Mouse (Mus musculus) myocyte (in vitro differentiated cells): ENCODE results near the gene Lama2. TPM values are rescaled to one million over a fixed set of nuclear protein-coding genes. Genes with fewer than 3 reads are reported as not detected.

ENCODE experiments used
- H3K27me3 ChIP-seq: one replicate; pipeline ENCODE4 v1.6.1; 2011; ENCODE audit not compliant: control insufficient read depth, insufficient read depth, insufficient read length
- H3K36me3 ChIP-seq: one replicate; pipeline ENCODE4 v1.6.1; 2011; ENCODE audit not compliant: control insufficient read depth, insufficient read depth
- H3K4me2 ChIP-seq: one replicate; pipeline ENCODE4 v1.6.1; 2011; ENCODE audit warnings: low read depth, control low read depth
- H3K4me3 ChIP-seq: one replicate; pipeline ENCODE4 v1.5.1; 2011; ENCODE audit warnings: mild to moderate bottlenecking, control low read depth, moderate library complexity
- H3K79me2 ChIP-seq: one replicate; pipeline ENCODE4 v1.6.1; 2011; ENCODE audit not compliant: control insufficient read depth, insufficient read depth
- H3ac ChIP-seq: one replicate; pipeline ENCODE4 v1.6.1; 2011; ENCODE audit not compliant: control insufficient read depth, insufficient read length
- CEBPB ChIP-seq: IDR thresholded peaks from 2 replicates; pipeline ENCODE4 v1.6.1; 2011; ENCODE audit warnings: mild to moderate bottlenecking, moderate library complexity; ENCODE audit not compliant: poor library complexity, insufficient read depth, severe bottlenecking
- E2F4 ChIP-seq: IDR thresholded peaks from one replicate; pipeline ENCODE4 v1.6.1; 2011; ENCODE audit warnings: mild to moderate bottlenecking, control low read depth, moderate library complexity; ENCODE audit not compliant: insufficient read depth
- MAX ChIP-seq: IDR thresholded peaks from one replicate; pipeline ENCODE4 v1.6.1; 2011; ENCODE audit warnings: low read depth, mild to moderate bottlenecking, control low read depth
- MYOD1 ChIP-seq, 3 experiments: IDR thresholded peaks; one replicate each; pipeline ENCODE4 v1.6.1; 2011; ENCODE audit warnings: control low read depth in 2 of 3, low read depth in 2 of 3, mild to moderate bottlenecking in 2 of 3, moderate library complexity in 1 of 3; ENCODE audit not compliant: insufficient read length in 2 of 3, control insufficient read depth in 1 of 3
- MYOG ChIP-seq, 3 experiments: IDR thresholded peaks; one replicate each; pipeline ENCODE4 v1.6.1; 2011; ENCODE audit warnings: control low read depth in 2 of 3, low read depth in 2 of 3, mild to moderate bottlenecking in 2 of 3; ENCODE audit not compliant: insufficient read length in 2 of 3, control insufficient read depth in 1 of 3, insufficient read depth in 1 of 3
- POLR2A ChIP-seq: IDR thresholded peaks from one replicate; pipeline ENCODE4 v1.6.1; 2011; ENCODE audit warnings: low read depth, mild to moderate bottlenecking, control low read depth, moderate library complexity; ENCODE audit not compliant: insufficient read length
- POLR2AphosphoS2 ChIP-seq: IDR thresholded peaks from one replicate; pipeline ENCODE4 v1.6.1; 2011; ENCODE audit warnings: low read depth, control low read depth; ENCODE audit not compliant: insufficient read length
- REST ChIP-seq: IDR thresholded peaks from one replicate; pipeline ENCODE4 v1.6.1; 2011; ENCODE audit warnings: mild to moderate bottlenecking, control low read depth, moderate library complexity; ENCODE audit not compliant: insufficient read depth, insufficient read length
- SRF ChIP-seq: IDR thresholded peaks from one replicate; pipeline ENCODE4 v1.6.1; 2011; ENCODE audit warnings: low read depth; ENCODE audit not compliant: control insufficient read depth, insufficient read length
- TCF12 ChIP-seq: IDR thresholded peaks from one replicate; pipeline ENCODE4 v1.6.1; 2011; ENCODE audit warnings: mild to moderate bottlenecking, control low read depth; ENCODE audit not compliant: poor library complexity, insufficient read depth, severe bottlenecking
- TCF3 ChIP-seq: IDR thresholded peaks from one replicate; pipeline ENCODE4 v1.6.1; 2011; ENCODE audit warnings: low read depth, control low read depth; ENCODE audit not compliant: insufficient read length
- USF1 ChIP-seq: IDR thresholded peaks from one replicate; pipeline ENCODE4 v1.6.1; 2011; ENCODE audit warnings: low read depth, mild to moderate bottlenecking, control low read depth, moderate library complexity
- polyA plus RNA-seq: library from polyadenylated mRNA; unstranded; fragments of >200 nt; fragmentation: generic; extraction: Trizol; gene quantifications from one replicate; pipeline ENCODE4 v1.2.1, GENCODE M21; 2012; ENCODE audit warnings: missing spikeins

Gene Lama2
- polyA plus RNA-seq, 1 experiment = 15.1 TPM

DNA sequence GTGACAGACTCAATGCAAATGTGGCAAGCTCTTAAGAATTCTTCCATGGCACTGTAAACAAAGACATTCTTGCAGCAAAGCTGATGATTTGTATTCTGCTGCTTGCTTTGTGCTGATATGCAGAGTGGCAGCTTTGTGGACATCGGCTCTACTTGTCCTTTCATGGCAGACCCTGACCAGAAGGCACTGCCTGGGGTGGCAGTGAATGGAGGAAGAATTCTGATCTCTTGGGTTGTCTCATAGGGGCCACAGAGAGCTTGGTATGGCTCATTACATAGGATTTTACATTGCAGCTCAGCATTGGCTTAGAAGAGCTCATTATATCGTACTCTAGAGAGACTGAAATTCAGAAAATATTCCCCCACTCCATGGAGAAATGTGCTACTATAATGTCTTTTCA is 352.1 kb downstream of the Lama2 start:
- H3K79me2 ChIP-seq = no peaks in the 10 kb centered on the region
- H3K36me3 ChIP-seq = no peaks in the 10 kb centered on the region
- no peaks in the 10 kb centered on the region for H3K27me3 ChIP-seq
- no peak overlapping the region for H3ac ChIP-seq
- no peak overlapping the region for H3K4me3 ChIP-seq
- TF ChIP-seq MYOD1 (IDR thresholded peaks at IDR 0.05; ENCODE audit: control insufficient read depth in 1 of 3, insufficient read length in 2 of 3, low read depth in 2 of 3) = no peak
- no peak for TF ChIP-seq CEBPB
- no peak for TF ChIP-seq TCF3
- TF ChIP-seq MYOG (IDR thresholded peaks at IDR 0.05; ENCODE audit: control insufficient read depth in 1 of 3, insufficient read depth in 1 of 3, insufficient read length in 2 of 3, low read depth in 2 of 3) = no peak
- no peak for TF ChIP-seq E2F4
- TF ChIP-seq POLR2AphosphoS2 = no peak
- no peak for TF ChIP-seq REST
- no peak for TF ChIP-seq TCF12
- TF ChIP-seq USF1 = no peak
- no peak overlapping the region for H3K4me2 ChIP-seq

DNA sequence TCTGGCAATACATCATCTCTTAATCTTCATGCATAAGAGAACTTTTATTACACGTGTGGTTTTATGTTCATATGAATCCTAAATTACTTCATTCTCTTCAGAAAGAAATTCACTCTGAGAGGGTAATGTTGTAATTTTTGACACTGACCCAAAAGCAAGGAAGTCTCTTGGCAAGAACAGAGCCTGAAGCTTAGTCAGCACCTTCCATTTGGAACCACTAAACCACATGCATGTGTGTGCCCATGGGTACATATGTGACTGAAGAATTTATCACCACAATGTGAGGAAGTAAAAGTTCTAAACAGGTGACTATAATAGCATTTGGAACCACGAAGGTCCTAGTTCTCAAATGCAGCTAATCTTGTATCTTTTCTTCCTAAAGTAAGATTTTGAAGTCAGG is 353.7 kb downstream of the Lama2 start:
- TF ChIP-seq USF1 (no peak), SRF (no peak), CEBPB (no peak), POLR2AphosphoS2 (no peak), MYOD1 (IDR thresholded peaks at IDR 0.05; ENCODE audit: control insufficient read depth in 1 of 3, insufficient read length in 2 of 3, low read depth in 2 of 3) (no peak), POLR2A (no peak), TCF3 (no peak), E2F4 (no peak)
- Histone ChIP-seq H3K79me2 (no peaks in the 10 kb centered on the region), H3ac (no peak overlapping the region), H3K36me3 (no peaks in the 10 kb centered on the region), H3K27me3 (no peaks in the 10 kb centered on the region), H3K4me3 (no peak overlapping the region), H3K4me2 (no peak overlapping the region)

DNA sequence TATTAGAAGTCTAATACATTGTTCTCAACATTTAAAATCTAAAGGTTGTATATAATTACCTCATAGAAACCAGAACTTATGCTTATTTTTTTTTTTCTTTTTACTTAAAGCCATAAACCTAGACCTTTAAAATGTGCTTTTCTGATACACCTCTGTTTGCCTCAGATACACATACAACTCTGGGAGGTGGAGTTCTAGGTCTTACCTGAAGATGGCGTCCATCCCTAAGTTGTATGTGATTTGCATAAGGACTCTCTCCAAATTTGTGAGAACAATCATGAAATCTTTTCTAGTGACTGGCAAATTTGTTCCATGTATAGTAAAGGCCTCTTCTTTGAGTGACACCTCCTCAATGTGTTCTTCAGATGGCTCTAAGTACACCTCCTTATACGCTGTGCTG is 354.8 kb downstream of the Lama2 start:
- H3K4me3 ChIP-seq = no peak overlapping the region
- H3K27me3 ChIP-seq = no peaks in the 10 kb centered on the region
- H3K4me2 ChIP-seq = no peak overlapping the region
- no peaks in the 10 kb centered on the region for H3K79me2 ChIP-seq
- H3ac ChIP-seq = no peak overlapping the region
- H3K36me3 ChIP-seq = no peaks in the 10 kb centered on the region
- no peak for TF ChIP-seq TCF12
- TF ChIP-seq TCF3 = no peak
- no peak for TF ChIP-seq CEBPB
- no peak for TF ChIP-seq SRF
- TF ChIP-seq POLR2AphosphoS2 = no peak
- TF ChIP-seq REST = no peak
- TF ChIP-seq USF1 = no peak
- TF ChIP-seq E2F4 = no peak
- TF ChIP-seq MAX = no peak
- no peak for TF ChIP-seq POLR2A
- no peak for TF ChIP-seq MYOD1 (IDR thresholded peaks at IDR 0.05; ENCODE audit: control insufficient read depth in 1 of 3, insufficient read length in 2 of 3, low read depth in 2 of 3)
- no peak for TF ChIP-seq MYOG (IDR thresholded peaks at IDR 0.05; ENCODE audit: control insufficient read depth in 1 of 3, insufficient read depth in 1 of 3, insufficient read length in 2 of 3, low read depth in 2 of 3)

DNA sequence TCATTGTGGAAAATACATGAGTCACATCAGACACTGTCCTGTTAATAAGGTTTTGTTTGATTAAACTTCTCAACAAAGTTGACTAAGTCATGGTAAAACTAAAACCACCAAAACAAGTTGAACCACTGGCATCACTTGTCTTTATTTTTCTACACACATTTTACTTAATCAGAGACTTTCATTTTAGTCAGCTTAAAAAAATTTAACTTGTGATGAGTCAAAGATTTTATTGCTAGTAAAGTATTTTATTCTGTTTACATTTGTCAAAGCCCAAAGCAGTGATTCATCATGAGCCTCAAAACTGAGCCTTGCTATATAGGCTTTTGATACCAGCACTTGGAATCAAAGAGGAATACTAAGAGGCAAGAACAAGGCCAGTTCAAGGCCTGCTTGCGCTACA is 369.8 kb downstream of the Lama2 start:
- no peak for TF ChIP-seq REST
- no peak for TF ChIP-seq E2F4
- no peak for TF ChIP-seq MAX
- no peak for TF ChIP-seq TCF3
- no peak for TF ChIP-seq USF1
- no peak for TF ChIP-seq POLR2A
- no peak for TF ChIP-seq MYOD1 (IDR thresholded peaks at IDR 0.05; ENCODE audit: control insufficient read depth in 1 of 3, insufficient read length in 2 of 3, low read depth in 2 of 3)
- no peak for TF ChIP-seq TCF12
- no peak for TF ChIP-seq MYOG (IDR thresholded peaks at IDR 0.05; ENCODE audit: control insufficient read depth in 1 of 3, insufficient read depth in 1 of 3, insufficient read length in 2 of 3, low read depth in 2 of 3)
- TF ChIP-seq POLR2AphosphoS2 = no peak
- no peak for TF ChIP-seq SRF
- no peak for TF ChIP-seq CEBPB
- H3K27me3 ChIP-seq = no peaks in the 10 kb centered on the region

DNA sequence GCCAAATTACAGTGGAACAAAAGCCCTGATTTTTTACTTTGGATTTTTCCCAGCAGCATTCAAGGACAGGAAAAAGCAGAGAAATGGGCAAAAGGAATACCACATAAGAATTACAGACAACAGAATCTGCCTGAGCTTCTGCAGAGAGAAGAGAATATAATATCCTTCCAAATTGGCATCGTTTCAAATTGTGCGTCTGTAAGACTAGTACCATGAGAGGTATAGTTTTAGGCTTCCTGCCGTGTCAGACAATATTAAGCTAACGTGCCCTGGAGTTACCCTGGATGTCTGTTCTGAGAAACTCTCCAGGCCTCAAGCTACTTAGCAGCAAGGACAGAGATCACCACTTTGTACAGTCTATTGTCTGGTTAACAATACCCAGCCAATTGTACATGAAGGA is 384.8 kb downstream of the Lama2 start:
- TF ChIP-seq REST (no peak), POLR2AphosphoS2 (no peak), MAX (no peak), POLR2A (no peak), TCF12 (no peak), TCF3 (no peak), E2F4 (no peak), MYOD1 (IDR thresholded peaks at IDR 0.05; ENCODE audit: control insufficient read depth in 1 of 3, insufficient read length in 2 of 3, low read depth in 2 of 3) (no peak), USF1 (no peak), MYOG (IDR thresholded peaks at IDR 0.05; ENCODE audit: control insufficient read depth in 1 of 3, insufficient read depth in 1 of 3, insufficient read length in 2 of 3, low read depth in 2 of 3) (no peak), SRF (no peak)
- no peaks in the 10 kb centered on the region for H3K79me2 ChIP-seq
- H3K4me3 ChIP-seq = no peak overlapping the region
- H3K4me2 ChIP-seq = no peak overlapping the region
- H3K27me3 ChIP-seq = no peaks in the 10 kb centered on the region
- H3ac ChIP-seq = no peak overlapping the region
- no peaks in the 10 kb centered on the region for H3K36me3 ChIP-seq

More for the DNA sequence above, 369.8 kb downstream of the Lama2 start:
- Histone ChIP-seq H3K4me3 (no peak overlapping the region), H3K79me2 (no peaks in the 10 kb centered on the region), H3K36me3 (no peaks in the 10 kb centered on the region), H3K4me2 (peak overlapping the region; percentile 1), H3ac (no peak overlapping the region)
